Mouse (Mus musculus) monocyte, adult 5-6 weeks (primary cell): ENCODE data around the gene Bri3bp. TPM values are rescaled to one million over a fixed set of nuclear protein-coding genes. Genes with fewer than 3 reads are reported as not detected.
"Not testable (repeated sequence)": the region's sequence is repeated elsewhere in the genome, so short reads cannot be mapped to it uniquely, and the experiment has no call there.

Experiments
- ATAC-seq: fragments of 153-309, 156-312 bp; replicated peaks from 2 replicates; pipeline ENCODE4 v1.8.0; 2017; ENCODE audit warnings: mild to moderate bottlenecking; ENCODE audit not compliant: low TSS enrichment, insufficient number of reproducible peaks, severe bottlenecking, poor library complexity, low FRiP score
- total RNA-seq: library from RNA; stranded (forward); fragments of 200-1000, 200-491, 200-594 nt; gene quantifications from 3 replicates; pipeline ENCODE4 v1.2.3, GENCODE M21; 2017

The Bri3bp gene
- total RNA-seq, 1 experiment from 2014 or later, result 23.6 TPM

DNA sequence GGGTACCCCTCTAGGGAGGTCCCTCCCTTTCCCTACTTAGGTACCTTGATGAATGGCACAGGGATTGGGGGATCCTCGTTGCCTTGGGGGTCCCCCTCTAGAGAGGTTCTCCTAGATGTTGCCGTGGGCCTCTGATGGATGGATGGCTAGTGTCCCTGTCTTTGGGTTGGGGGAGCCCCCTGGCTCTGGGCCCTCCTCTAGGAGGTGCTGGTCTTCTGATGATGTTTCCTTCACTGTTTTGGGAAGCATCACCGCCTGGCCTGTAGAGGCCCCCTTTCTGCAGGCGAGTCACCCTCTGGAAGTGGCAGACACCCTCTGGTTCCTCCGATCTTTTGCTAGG lies 34.9 kb downstream of the Bri3bp start:
- peak; percentile 3; the same call in 1 of the 2 replicates for ATAC-seq

DNA sequence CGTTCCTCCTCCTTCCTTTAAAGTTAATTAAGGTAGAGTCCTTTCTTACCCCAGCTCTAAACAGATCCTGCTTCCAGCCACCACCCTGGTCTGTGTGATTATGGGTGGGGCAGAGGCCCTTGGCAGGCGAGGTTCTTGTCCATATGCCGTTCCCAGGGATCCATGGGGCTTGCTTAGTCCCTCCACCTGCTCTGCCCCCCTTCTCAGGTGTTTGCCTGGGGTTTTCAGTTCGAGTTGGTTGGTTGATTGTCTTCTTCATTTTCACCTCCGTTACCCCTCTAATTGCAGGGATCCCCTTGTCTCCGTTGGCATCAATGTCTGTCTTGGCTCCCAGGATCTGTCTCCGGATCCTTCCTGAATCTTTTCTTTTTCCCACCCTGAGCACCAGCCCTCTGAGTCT lies 35.4 kb downstream of the Bri3bp start:
- ATAC-seq, result no peak

DNA sequence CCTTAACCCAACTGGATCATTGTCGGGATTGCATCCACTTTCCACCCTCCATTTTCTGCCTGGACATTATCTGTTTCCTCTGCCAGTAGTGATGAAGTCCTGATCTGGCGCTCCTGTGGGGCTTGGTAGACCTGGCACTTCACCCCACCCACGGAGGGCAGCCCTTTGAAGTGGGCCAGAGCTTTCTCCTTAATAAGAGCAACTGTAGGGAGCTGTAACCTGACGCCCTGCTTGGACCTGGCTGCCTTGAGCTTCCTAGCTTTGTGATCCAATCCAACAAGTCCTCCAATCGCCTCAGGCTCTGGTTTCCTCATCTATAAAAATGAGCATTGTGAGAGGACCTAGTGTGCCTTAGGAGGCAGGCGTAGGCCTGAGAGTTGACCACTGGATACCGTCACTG lies 36.2 kb downstream of the Bri3bp start:
- no peak for ATAC-seq

DNA sequence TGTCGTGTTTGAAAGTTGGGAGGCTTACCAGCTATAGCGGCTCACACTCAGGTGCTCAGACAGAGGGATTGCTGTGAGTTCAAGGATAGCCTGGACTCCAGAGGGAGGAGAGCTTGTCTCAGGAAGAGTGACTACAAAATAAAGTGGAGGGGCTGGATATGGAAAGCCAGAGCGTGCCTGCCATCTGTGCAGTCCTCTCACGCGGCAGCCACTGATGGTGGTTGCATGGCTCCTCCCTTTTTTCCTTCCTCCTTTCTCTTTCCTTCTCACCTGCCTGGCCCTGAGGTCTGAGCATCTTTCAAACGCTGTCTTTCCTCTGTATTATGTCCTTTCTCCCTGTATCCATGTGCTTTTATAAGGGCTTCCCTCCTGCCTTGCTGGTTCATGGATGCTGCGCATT lies 36.7 kb downstream of the Bri3bp start:
- ATAC-seq, result no peak

DNA sequence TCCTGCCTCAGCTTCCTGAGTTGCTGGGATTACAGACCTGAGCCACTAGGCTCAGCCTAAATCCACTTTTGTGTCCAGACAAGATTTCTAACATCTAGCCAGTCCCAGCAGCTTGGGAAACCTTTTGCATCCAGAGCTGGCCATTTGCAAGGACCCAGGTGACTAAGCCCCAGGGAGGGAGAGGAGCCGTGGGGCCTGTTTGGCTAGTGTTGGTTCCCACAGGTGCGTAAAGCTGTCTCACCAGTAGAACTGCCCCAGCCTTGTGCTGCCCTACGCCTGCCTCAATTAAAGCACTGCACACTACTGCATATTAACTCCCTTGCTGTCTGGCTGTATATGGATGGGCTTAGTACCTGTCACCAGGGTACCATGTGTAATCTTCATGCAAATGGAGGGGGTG lies 38.0 kb downstream of the Bri3bp start:
- no peak for ATAC-seq

DNA sequence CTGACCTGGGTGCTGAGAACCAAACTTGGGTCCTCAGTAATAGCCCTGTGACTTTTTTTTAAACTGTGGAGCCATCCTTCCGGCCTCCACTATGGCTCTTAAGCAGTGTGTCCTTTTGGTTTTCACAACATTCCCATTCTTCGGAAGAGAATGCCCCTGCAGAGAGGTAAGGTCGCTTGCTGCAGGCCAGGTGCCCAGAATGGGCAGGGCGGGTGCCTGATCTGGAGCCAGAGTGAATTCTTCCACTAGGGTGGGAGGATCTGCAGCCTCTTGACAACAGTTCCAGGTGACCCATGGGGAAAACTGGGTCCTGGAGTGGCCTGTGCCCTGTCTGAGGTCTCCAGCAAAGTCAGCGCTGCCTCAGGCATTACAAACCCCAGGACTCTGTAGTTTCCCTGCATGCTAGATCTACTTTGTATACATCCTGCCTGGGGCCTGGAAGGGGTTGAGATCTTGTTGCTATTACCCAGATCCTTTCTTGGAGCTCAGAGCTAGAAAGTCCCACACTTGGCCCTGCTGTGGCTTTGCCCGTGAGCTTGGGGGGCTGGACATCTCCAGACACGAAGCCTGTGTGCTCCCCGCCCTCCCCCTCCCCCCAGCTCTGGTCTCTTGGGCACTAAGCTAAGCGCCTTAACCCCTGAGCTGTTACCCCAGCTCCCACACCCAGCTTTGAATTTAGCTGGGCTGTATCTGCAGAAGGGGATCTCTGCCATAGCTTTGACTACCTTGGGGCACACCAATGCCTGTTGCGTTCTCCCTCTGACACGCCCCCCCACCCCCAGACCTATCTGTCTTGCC lies 39.3 kb downstream of the Bri3bp start:
- no peak for ATAC-seq

DNA sequence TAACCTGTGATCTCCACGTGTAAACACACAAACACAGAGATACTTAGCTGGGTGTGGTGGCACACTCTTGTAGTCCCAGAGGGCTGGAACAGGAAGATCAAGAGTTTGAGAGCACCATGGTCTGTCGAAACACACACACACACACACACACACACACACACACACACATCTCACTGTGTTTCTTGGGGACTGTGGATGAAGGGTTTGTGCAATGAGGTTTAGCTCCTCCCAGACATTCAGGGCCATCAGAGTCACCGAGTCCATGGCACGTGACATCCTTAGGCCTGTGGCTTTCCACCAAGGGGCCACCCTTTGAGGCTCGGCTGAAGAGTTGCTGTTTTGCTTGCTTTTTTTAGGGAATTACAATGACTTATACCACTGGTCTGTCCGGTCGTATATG lies 41.1 kb downstream of the Bri3bp start:
- no peak for ATAC-seq

DNA sequence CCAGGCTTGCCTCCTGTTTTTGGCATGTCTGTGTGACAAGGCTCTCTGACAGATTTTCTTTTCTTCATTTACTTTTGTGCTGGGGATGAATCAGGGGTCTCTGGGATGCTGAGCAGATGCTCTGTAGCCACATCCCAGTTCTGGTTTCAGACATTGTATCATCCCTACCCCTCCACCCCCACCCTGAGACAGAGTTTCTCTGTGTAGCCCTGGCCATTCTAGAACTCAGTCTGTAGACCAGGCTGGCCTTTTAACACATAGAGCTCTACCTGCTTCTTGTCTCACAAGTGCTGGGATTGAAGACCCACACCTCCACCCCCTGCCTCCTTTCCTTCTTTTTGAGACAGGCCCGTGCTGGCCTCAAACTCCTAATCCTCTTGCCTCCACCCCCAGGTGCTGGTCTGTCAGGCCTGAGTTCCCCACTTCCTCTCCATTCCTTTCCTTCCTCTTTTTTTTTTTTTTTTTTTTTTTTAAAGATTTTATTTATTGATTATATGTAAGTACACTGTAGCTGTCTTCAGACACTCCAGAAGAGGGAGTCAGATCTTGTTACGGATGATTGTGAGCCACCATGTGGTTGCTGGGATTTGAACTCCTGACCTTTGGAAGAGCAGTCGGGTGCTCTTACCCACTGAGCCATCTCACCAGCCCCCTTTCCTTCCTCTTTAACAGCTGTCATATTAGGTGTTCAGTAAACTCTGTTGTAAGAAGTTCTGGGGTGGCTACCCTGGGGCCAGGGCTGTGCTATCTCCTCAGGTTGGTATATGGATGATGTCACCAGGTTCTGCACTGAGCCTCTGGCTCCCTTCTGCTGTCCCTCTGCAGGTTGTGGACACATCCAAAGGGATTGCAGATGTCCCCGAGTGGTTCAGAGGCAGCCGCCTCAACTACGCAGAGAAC lies 42.6 kb downstream of the Bri3bp start:
- ATAC-seq, result peak; percentile 40

DNA sequence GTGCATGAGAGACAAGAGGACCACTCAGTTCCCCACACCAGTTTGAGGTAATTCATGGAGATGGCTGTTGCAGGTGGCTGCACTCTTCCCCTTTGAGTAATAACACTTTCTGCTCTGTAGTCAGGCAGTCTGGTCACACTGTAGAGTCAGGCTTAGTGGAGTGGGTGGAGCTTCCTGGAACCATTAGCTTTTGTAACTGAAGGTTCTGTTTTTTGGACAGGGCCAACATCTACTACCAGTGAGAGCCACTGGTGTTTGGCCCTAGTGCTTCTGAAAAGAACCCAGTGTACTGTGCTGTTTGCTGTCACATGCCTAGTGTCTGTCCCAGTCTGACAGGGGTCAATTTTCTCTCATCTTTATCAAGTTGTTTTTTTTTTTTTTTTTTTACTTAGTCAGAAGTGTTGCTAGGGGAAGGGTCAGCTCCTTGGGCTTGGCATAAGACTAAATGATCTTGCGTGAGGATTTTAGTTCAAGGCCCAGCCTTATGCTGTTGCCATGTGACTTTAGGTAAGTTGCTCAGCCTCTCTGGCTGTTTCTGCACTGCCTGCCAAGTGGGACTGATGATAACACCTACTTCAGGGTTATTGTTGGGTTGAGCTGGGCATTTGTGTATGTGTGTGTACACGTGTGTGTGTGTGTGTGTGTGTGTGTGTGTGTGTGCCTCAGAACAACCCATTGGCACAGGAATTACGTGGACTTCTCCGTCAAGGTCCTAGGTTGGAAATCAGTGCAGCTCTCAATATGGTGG lies 43.8 kb downstream of the Bri3bp start:
- ATAC-seq, result no peak

DNA sequence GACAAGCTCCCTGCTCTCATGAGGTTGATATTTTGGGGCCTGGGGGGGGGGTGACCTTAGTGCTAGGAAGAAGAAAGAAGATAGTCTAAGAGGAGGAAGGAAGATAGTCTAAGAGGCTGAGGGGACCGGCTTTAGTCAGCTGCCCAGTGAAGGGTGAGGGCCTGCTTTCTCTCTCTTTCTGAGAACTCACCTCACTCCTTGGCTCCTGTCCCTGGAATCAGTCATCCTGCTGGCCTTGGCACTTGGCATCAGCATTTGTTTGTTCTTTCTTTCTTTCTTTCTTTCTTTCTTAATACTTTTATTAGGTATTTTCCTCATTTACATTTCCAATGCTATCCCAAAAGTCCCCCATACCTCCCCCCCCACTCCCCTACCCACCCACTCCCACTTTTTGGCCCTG lies 44.7 kb downstream of the Bri3bp start:
- ATAC-seq, result no peak

DNA sequence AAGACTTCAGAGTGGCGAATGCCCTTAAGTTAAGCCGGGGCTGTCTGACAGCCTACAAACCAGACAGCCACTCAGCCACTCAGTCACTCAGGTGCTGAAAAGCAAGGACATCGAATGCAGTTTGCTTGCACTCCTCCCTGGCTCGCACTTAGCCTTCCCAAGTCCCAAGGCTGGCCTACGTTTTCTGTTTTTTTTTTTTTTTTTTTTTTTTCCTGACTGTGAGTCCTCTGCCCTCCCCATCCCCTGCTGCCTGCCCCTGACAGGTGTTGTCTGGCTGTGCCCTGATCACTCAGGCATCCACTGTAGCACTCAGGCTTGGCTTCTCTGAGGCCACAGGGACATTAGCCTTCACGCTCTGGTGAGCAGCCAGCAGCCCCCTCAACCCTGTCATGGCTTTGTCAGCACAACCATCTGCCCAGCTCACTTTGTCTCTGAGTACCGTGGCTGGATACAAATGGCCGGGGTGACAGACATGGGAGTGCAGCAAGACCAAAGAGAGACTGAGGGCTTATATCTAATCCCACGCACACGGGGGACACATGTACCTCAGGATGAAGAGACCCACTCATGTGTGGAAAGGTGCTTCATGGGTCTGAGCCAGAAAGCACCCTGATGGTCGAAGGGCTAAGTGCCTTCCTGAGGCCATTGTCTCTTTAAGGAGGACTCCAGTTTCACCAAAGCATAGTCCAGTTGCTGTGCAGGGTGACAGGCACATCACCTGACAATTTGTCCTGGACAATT lies 46.2 kb downstream of the Bri3bp start:
- no peak for ATAC-seq

DNA sequence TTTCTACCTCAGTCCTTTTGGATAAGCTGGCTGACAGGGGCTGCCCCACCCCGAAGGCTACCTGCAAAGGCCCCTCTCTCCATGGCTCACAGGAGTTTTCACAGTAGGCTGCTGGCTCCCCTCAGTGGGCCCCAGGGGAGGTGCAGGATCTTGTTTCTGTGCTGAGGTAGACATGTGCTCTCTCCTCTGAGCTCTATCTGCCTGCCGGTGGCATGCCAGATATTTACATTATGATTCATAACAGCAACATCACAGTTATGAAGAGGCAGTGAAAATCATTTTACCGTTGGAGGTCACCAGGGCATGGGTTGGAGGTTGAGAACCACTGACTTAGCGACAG lies 46.7 kb downstream of the Bri3bp start:
- ATAC-seq, result no peak

DNA sequence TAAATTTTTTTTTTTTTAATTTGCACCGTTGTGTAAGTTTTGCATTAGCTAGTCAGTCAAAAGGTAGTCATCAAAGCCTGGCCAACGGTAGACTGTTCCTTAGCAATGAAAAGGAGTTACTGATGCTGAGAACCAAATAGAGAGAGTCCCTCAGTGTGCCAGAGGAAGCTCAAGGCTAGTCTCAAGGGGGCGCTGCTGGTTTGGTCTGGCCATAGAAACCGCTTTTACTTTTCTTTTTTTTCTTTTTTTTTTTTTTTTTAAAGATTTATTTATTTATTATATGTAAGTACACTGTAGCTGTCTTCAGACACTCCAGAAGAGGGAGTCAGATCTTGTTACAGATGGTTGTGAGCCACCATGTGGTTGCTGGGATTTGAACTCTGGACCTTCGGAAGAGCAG lies 47.6 kb downstream of the Bri3bp start:
- not testable (repeated sequence) for ATAC-seq

DNA sequence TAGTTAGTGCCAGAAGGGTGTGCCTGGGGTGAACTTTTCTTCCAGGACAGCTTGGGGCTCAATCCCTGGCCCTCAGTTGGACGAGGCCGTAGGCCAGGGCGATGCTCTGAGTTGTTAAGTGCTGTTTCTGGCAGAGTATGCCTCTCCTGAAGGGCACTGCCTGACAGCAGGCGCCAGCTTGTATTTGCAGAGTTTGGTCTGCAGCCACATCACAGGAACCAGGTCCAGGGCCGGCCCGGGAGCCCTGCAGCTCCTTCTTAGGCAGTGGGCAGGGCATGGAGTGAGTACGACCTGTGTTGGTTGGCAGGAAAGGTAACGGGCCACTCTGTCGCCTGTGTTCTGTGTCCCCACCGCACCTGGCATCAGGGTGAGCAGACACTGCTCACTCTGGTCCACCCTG lies 49.7 kb downstream of the Bri3bp start:
- ATAC-seq, result no peak

DNA sequence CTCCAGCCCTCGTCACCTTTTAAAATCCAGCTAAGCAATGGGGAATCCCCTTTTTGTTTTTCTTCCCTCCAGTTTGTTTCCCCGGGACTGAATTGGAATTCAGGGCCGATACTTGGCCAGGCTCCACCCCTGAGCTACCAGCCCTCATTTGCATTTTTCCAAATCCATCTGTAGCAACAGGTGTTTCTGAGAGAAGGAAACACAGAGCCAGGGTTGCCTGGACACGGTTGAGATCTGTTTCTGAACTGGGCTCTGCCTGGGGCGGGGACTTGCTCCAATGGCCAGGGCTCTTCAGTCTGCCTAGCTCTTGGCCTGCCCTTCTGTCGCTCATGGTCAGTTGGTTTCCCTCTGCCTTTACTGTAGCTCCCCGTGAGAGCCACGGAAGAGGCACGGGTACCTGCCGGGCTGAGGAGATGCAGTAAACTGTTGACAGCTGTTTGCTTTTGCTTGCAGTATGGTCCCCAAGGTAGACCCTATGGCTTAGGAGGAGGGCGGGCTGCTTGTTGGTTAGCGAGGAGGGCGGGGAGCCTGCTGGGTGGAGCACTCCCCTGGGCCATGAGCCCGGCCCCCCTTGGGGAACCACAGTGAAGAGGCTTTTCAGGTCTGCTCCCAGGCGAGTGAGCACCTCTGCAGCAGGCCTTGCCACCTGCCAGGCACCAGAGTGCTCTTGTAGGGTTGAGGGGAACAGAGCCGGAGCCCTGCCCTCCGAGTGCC lies 51.2 kb downstream of the Bri3bp start:
- ATAC-seq, result no peak

DNA sequence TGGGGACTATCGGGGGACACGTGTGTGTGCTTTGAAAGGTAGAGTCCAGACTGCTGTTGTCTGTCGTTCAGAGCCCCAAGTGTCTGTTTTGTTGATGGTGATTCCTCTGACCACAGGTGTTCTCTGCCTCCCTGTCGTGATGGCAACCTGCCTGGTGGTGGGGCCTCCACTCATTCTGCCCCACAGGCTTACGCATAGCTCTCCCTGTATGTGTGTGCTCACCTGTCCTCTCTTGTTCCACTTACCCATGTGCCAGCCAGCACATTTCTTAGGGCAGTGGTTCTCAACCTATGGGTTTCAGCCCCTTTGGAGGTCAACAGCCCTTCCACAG lies 51.7 kb downstream of the Bri3bp start:
- no peak for ATAC-seq

DNA sequence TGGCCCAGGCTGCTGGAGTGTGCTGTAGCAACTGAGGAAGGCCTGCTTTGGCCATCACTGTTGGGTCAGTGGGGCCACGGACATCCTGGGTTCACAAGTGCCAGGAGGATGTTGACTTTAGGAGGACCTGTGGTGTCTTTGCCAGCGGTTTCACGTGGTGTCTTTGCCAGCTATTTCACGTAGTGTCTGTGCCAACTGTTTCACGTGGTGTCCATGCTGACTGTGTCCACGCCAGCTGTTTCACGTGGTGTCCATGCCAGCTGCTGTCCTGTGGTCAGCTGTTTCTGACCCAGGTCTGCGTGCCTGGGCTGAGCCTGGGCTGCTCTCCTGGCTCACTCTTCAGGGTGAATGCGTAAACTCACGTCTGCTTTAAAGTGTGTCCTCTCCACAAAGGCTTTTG lies 54.3 kb downstream of the Bri3bp start:
- ATAC-seq, result no peak

DNA sequence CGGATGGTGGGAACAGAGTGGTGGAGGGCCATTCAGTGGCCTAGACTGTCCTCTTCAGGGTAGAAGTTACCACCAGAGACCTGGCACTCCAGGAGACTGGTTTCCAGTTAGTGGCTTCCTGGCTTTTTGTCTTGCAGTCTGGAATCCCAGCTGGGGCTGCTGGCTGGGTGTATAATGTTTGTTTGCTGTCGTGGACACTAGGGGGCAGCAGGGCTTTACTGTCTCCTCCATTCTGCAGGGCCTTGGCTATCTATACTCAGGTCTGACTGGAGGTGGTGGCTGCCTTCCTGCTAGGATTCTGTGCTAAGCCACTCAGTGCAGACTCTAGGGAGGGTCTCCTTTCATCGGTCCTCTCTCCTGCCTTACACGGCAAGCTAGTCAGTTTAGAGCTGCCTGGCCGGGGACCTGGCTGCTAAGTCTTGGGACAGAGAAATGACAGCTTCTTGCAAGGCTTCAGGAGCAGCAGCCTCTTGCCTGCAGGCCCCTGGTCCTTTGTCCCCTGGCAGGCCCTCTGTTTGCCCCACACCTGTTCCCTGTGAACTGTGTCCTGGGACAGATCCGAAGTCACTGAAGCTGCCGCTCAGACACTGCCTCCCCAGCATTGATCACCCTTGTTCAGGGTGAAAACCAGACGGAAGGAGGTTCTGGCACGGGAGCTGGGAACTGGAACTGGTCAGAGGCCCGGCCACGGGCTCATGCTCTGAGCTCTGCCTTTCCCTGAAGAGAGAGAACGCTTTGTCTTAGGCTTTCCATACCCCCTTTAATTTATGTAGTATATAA lies 56.6 kb downstream of the Bri3bp start:
- ATAC-seq, result no peak
